Mouse (Mus musculus) skeletal muscle tissue, adult 2 months (tissue): ENCODE measurements around the gene Phf13.

ENCODE experiments used
- DNase-seq: peaks from one replicate; pipeline ENCODE4 v3.0.0-alpha.2; 2012; ENCODE audit warnings: low read depth, low spot score

Gene Phf13

GRCm38 (mm10) chr4:151948497-151949471 lies 47.3 kb downstream of the Phf13 start:
- no peak for DNase-seq

- DNase-seq, result no peak
Observed at GRCm38 (mm10) chr4:151946211-151946610, 49.8 kb downstream of the Phf13 start.
